Mouse (Mus musculus) urinary bladder, adult 18-20 months (tissue): ENCODE measurements around the gene Clmn.
"Not testable (repeated sequence)": the region's sequence is repeated elsewhere in the genome, so short reads cannot be mapped to it uniquely, and the experiment has no call there.

Experiments
- DNase-seq, 2 experiments: peaks; one replicate each; pipeline ENCODE4 v3.0.0; 2022; ENCODE audit warnings: low spot score in 2 of 2, mixed read lengths in 2 of 2

Clmn gene

GRCm38 (mm10) chr12:104838462-104838861, 26.4 kb downstream of the Clmn start:
- DNase-seq = no peak

DNA sequence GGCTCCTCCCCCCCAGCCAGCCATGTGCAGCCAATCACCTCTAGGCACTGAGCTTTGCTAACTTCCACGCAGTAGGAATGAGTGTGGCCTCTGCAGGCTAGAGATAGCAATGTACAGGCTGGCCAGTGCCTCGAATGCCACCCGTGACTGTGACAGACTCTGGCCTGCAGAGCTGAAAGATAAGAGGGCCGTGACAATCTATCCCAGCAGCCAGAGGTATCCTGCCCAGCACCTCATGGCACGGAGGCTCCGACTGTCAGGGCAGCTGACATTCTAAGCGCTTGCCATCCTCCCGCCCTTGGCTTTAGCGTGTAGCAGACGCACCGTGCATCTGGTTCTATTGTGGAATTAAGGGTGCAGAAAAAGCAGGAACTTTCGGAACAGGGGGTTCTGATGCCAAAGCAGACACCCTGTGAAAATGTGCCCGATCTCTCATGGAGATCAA, 26.9 kb downstream of the Clmn start:
- DNase-seq = no peak

- no peak for DNase-seq
Measured at GRCm38 (mm10) chr12:104837111-104837837, 27.6 kb downstream of the Clmn start.

DNA sequence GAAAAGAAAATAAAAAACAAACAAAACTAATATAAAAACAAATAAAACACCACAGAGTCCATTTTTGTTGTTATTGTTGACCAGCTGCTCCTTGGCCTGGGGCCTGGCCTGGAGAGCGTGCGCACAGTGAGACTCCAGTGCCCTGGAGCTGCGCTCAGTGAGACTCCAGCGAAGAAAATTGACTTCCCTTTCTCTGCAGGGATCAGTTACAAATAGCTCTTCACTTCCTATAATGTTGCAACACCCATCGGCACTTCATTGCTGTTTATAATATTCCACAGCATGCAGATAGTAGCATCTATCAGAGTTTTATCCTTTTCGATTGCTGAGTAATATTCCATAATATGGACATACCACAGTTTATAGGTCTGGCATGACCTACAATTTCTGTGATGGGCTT, 28.6 kb downstream of the Clmn start:
- DNase-seq = no peak

DNA sequence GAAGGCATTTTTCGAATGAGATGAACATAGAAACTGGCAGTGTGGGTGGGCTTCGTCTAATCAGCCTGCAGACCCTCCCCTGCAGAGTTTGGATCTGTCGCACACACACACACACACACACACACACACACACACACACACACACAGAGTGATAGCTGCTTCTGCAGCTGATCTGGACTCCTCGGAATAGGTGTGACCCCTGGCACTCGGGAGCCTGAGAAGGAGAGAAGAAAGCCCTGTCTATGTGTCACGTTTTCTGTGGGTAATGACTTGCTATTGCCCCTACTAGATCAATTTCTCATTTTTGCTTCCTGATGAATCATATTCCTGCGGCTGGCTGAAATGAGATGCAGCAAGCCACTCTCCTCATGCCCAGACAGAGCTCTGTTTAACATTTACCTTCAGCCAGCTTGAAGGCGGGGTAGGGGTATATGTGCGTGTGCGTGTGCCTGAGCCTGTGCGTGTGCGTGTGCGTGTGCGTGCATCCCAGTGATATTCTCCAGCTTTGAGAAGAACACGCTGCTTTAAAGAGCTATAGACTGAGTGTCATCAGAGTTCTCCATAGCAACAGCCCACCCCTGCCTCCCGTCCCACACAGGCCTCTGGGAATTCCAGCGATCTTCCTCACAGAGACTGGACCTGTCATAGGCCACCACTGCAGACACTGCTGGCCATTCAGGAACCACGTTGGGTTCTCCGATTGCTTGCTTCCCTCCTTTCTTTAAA, 29.3 kb downstream of the Clmn start:
- DNase-seq = peak in 1 of 2 experiments; percentile 39

GRCm38 (mm10) chr12:104834772-104835171, 30.1 kb downstream of the Clmn start:
- DNase-seq = no peak

DNA sequence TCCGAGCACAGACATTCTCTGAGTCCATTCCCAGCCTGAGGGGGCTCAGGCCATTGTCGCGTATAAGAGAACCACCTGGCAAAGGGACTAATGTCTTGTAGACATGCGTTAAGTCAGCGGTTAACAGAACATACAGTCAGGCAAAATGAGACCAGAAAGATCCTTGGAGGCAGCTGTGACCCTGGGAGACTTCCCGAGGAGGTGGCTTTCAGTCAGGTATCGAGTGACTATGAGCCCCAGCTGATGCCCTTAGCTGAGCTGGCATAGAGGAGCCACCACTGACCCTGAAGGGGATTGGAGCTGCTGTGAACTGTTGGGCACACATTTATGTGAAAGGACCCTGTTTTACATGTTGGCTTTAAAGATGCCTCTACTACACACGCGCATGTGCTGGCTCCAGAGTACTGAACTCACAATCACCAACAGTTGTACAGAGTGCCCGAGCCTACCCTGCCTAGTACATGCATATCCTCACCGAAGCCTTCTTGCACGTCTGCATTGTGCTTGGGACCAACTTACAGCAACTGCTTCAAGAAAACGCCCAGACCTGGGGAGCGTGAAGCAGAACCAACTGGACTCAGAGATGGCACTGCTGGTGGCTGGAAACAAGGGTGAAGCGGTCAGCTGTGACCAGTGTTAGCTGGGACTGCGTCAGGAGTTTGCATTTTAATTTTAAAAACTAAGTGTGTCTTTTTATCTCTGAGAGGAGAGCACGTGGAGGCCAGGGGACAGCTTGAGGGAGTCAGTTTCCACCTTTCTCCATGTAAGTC, 34.0 kb downstream of the Clmn start:
- DNase-seq = no peak

DNA sequence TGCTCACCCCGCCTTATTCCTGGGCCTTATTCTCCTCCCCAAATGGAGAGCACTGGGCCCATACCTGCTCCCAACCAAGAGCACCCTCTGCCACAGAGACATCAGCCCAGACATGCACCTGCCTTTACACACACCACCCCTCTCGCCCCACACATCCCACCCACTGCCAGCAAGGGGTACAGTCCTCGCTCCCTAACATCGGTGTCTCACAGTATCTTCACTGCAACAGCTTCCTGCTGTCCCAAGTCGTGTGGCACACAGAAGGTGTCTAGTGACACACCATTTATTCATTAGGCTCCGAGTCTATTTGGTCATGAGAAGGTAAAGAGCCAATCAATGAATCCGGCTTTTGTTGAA, 34.6 kb downstream of the Clmn start:
- no peak for DNase-seq

- DNase-seq = peak; percentile 72 to 78
Measured at GRCm38 (mm10) chr12:104829596-104830282, 35.1 kb downstream of the Clmn start.

GRCm38 (mm10) chr12:104828986-104829385, 35.9 kb downstream of the Clmn start:
- not testable (repeated sequence) for DNase-seq

- DNase-seq = no peak
Measured at GRCm38 (mm10) chr12:104827721-104828120, 37.2 kb downstream of the Clmn start.

DNA sequence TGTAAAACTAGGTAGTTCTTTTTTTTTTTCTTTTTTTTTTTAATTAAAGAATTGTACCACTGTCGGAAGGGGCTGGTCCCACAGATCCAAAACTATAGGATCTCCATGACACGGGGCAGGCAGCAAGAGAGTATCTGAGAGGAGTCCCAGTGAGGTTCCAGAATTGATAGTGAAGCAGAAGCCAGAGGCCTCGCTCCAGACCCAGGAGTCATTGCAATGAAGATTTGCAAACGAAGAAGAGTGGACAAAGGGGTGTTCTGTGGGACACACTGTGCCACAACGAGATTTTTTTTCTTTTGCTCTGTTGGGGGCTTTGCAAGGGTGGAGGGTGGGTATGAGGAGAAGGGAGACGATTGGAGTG, 40.0 kb downstream of the Clmn start:
- DNase-seq = no peak

GRCm38 (mm10) chr12:104824244-104824906, 40.5 kb downstream of the Clmn start:
- peak in 1 of 2 experiments; percentile 61 for DNase-seq

- no peak for DNase-seq
Measured at GRCm38 (mm10) chr12:104823722-104824121, 41.2 kb downstream of the Clmn start.

DNA sequence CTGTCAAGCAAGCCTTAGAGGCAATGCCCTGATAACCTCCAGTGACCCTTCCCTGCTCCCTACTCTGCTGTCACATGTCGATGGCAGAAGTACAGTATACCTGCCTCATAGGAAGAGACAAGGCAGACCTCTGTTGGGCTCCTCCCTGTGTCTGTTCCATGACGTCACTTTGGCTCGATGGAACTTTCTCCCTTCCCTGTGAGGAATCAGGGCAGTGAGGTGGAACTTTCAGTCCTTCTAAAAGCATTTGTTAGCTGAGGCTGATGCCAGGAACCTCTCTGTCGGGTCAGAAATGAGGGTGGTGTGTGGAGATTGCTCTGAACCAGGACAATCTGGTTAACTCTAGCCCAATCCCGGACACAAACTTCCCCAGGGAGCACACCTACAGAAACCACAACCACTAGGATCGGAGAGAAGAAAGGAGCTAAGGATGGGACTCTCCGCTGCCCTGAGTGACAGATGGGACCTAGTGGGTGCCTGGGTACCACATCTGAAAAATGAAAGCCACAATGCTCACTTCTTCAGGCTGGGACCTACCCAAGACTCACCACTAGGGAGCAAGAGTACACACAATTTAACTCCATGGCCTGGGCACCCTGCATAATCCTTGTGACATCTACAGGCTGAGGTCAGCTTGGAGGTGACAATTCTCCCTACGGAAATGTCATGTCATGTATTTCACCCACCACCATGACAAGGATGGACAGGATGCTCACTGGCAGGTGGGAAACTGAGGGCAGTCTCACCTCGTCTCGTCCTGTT, 41.9 kb downstream of the Clmn start:
- DNase-seq = no peak

DNA sequence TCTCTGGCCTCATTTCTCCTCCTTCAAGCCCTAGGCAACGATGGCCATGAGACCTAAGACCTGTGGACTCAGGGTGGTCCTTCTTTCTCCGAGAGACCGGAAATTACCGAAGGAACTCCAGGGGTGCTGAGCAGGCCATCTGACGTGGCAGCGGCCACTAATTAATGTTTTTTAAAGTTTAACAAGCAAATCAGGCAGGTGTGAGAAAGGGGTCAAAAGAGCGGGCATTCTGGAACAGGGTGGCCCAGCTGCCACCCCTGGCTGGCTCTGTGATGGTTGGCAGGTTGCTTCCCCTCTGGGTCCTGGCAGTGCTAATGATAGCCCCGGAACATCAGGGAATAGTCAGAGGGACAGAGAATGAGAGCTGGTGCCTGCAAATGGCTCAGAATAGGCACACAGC, 42.7 kb downstream of the Clmn start:
- DNase-seq = no peak

DNA sequence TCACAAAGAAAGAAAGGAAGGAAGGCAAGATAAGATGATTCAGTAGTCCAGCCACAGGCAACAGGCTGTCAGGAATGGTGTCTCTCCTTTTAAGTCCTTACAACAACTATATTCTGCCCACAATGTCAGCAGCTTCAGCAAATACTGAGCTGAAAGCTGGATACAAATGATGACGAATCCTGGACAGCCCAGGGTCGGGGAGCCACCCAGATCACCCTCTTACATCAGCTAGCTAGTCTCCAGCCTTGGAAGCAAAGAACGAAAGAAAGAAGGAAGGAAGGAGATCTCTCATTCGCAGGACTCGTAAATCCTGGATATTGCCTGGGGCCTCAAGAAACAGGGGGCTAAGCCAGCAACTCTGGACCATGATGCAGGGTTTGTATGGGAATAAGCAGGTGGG, 44.8 kb downstream of the Clmn start:
- no peak for DNase-seq

GRCm38 (mm10) chr12:104819050-104819449, 45.8 kb downstream of the Clmn start:
- DNase-seq = no peak

GRCm38 (mm10) chr12:104818057-104818456, 46.8 kb downstream of the Clmn start:
- no peak for DNase-seq

DNA sequence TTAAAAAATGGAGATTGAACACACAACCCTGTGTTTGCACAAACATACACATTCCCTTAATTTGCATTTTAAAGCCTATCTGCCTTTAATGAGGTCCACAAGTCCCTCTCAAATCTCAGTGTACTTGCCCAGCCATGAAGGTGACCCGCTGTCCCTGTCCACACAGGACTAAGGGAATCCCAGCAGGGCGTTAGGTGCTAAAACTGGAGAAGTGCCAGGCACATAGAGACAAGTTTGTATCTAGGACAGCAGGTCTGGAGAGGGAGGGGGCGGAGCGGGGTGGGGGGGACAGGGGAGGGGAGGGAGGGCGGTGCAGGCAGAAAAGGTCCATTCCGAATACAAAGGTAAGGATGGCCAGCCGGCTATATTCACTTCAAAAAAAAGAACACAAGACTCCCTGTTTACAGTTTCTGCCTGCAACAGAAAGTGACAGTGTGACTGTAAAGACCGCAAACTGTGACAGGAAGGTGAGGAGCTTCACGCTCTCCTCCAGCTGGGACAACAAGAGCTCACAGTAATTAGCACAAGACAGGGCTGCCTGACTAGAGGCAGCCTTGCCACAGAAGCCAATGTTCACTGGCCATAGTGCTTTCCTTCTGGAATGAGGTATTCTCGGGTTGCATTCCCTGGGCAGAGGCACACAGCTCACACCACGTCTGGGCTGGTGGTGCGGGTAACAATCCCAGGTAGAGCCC, 47.6 kb downstream of the Clmn start:
- DNase-seq = no peak
